Comparison of ENCODE assay signal across 8 mouse cellular contexts in genomic region chr11:96735908-96736307, GRCm38 (mm10). TPM values are rescaled to one million over a fixed set of nuclear protein-coding genes. Genes with fewer than 3 reads are reported as not detected.
A peak's percentile ranks its signal among the peaks of the same experiment; 100 is the strongest.
DNase-seq lines count a peak whose midpoint lies in the region; ATAC-seq and TF ChIP-seq lines count a peak whose summit lies in the region.

No protein-coding gene starts in this region.

- peaks cover 12% of the 10 kb centered on the region; the same call in 1 of the 2 replicates for H3K27me3 ChIP-seq in forebrain, embryonic 14.5 days (replicated peaks; ENCODE audit: control insufficient read depth, insufficient read depth, low read length)
- no peaks in the 10 kb centered on the region for H3K27me3 ChIP-seq in hindbrain, embryonic 14.5 days (ENCODE audit: control insufficient read depth, insufficient read depth, low read length)

- peak overlapping the region; percentile 45 for H3K4me2 ChIP-seq in forebrain, embryonic 14.5 days (ENCODE audit: low read length)
- H3K4me2 ChIP-seq in hindbrain, embryonic 14.5 days (replicated peaks): peak overlapping the region; percentile 51

- no peaks in the 10 kb centered on the region for H3K36me3 ChIP-seq in ES-E14 (ENCODE audit: control insufficient read depth, insufficient read depth, low read length, poor library complexity, severe bottlenecking)
- H3K36me3 ChIP-seq in forebrain, embryonic 14.5 days (ENCODE audit: control insufficient read depth, insufficient read depth, low read length): no peaks in the 10 kb centered on the region
- H3K36me3 ChIP-seq in hindbrain, embryonic 14.5 days (replicated peaks; ENCODE audit: control insufficient read depth, insufficient read depth): no peaks in the 10 kb centered on the region

- DNase-seq in ES-E14 (ENCODE audit: low read depth, low spot score): peak; percentile 65
- DNase-seq in cerebellum, adult 11-12 months: peak; percentile 81
- peak; percentile 87 for DNase-seq in forebrain, embryonic 14.5 days (ENCODE audit: low spot score)
- peak; percentile 79 for DNase-seq in hindbrain, embryonic 14.5 days (ENCODE audit: low spot score)
- peak; percentile 59 to 60 for DNase-seq in left cerebral cortex, adult 18-20 months (ENCODE audit: low spot score in 2 of 2)
- DNase-seq in lung, postnatal 14 days: peak; percentile 47
- DNase-seq in right cerebral cortex, adult 2 months (ENCODE audit: low spot score in 2 of 2): peak; percentile 62 to 70

- peak overlapping the region; percentile 39; the same call in 1 of the 2 replicates for H3K9ac ChIP-seq in ES-E14 (ENCODE audit: insufficient read depth, low read depth, low read length, poor library complexity, severe bottlenecking)
- peak overlapping the region; percentile 17; the same call in 1 of the 2 replicates for H3K9ac ChIP-seq in forebrain, embryonic 14.5 days (ENCODE audit: low read length)
- H3K9ac ChIP-seq in hindbrain, embryonic 14.5 days: peak overlapping the region; percentile 18

- H3K9me3 ChIP-seq in ES-E14 (ENCODE audit: control insufficient read depth, insufficient read depth, low read depth, low read length): no peaks in the 10 kb centered on the region
- no peaks in the 10 kb centered on the region for H3K9me3 ChIP-seq in forebrain, embryonic 14.5 days (replicated peaks; ENCODE audit: control insufficient read depth, low read length)
- no peaks in the 10 kb centered on the region for H3K9me3 ChIP-seq in hindbrain, embryonic 14.5 days (ENCODE audit: control insufficient read depth, low read length)

- peaks cover under 1 to 4% of the 10 kb centered on the region in 2 experiments; a peak in 1 of 4 replicates for H3K4me1 ChIP-seq in ES-E14 (ENCODE audit: control insufficient read depth in 2 of 2, insufficient read depth in 2 of 2, low read length in 2 of 2, poor library complexity in 1 of 2)
- H3K4me1 ChIP-seq in forebrain, embryonic 14.5 days (ENCODE audit: control insufficient read depth, insufficient read depth, low read length): peaks cover 2% of the 10 kb centered on the region
- H3K4me1 ChIP-seq in hindbrain, embryonic 14.5 days (replicated peaks; ENCODE audit: control insufficient read depth, insufficient read depth, low read length): peaks cover 50% of the 10 kb centered on the region

- 1% methylated on average over 19 of the region's 19 CpGs for WGBS in forebrain, embryonic 14.5 days
- 1% methylated on average over 19 of the region's 19 CpGs for WGBS in hindbrain, embryonic 14.5 days

- ATAC-seq in forebrain, embryonic 14.5 days: peak; percentile 85
- peak; percentile 72; the same call in 1 of the 2 replicates for ATAC-seq in hindbrain, embryonic 14.5 days (ENCODE audit: low FRiP score)
- no peak for ATAC-seq in CD4-positive, CD25-positive, alpha-beta regulatory T cell, adult 4 months

- in situ Hi-C loops in ES-E14 (cut with MboI; ENCODE audit: low sequenced_read_pairs in 2 of 2, unreplicated experiment in 2 of 2): no loop called here

- H3K4me3 ChIP-seq in ES-E14 (ENCODE audit: insufficient read depth in 1 of 2, low read depth in 1 of 2, low read length in 2 of 2, poor library complexity in 1 of 2, severe bottlenecking in 1 of 2): peak overlapping the region; percentile 30 to 56; a peak in 3 of 4 replicates
- peak overlapping the region; percentile 10; the same call in 1 of the 2 replicates for H3K4me3 ChIP-seq in forebrain, embryonic 14.5 days (ENCODE audit: low read depth, low read length)
- H3K4me3 ChIP-seq in hindbrain, embryonic 14.5 days (replicated peaks; ENCODE audit: low read length): peak overlapping the region; percentile 20; the same call in 1 of the 2 replicates

- H3K27ac ChIP-seq in ES-E14 (ENCODE audit: insufficient read depth, low read depth, low read length, poor library complexity, severe bottlenecking): no peak overlapping the region
- no peak overlapping the region for H3K27ac ChIP-seq in forebrain, embryonic 14.5 days (ENCODE audit: low read depth, low read length)
- H3K27ac ChIP-seq in hindbrain, embryonic 14.5 days: peak overlapping the region; percentile 86

TF ChIP-seq in ES-E14, 5 proteins besides CTCF, POLR2A, EP300 and RAD21:
- peak; percentile 7; the same call in 1 of the 2 replicates for TF ChIP-seq ZC3H11A (IDR thresholded peaks at IDR 0.05; ENCODE audit: borderline replicate concordance, low read depth, low read length)
- TF ChIP-seq ZNF384 (IDR thresholded peaks at IDR 0.05; ENCODE audit: low read depth, low read length): no peak
TF ChIP-seq in ES-E14: peak in this region for 1.

RNA-seq across cellular contexts. Expression of gene Snx11, which starts 41.5 kb away (rescaled TPM):
- 55.6 and 57.6 TPM in 2 replicates for total RNA-seq in ES-E14 (2012; rRNA removed)
- 17.6 and 21.6 TPM in 2 replicates for polyA plus RNA-seq in forebrain, embryonic 14.5 days (2014; fragmentation: Nextera tagmentation; extraction: Ambion mirVana)
- 37.9 and 42.5 TPM in 2 replicates for polyA plus RNA-seq in hindbrain, embryonic 14.5 days (2014; fragmentation: Nextera tagmentation; extraction: Ambion mirVana)
- total RNA-seq in left cerebral cortex, adult 18-20 months (2021): 10 to 100 TPM; 48.8 to 48.9 TPM
- polyA plus RNA-seq in CD4-positive, CD25-positive, alpha-beta regulatory T cell, adult 4 months (2017; shearing (Covaris generic)): 10 to 100 TPM; 11.7 to 21.8 TPM

RNA-seq across cellular contexts. Expression of gene Cbx1, which starts 53.0 kb away (rescaled TPM):
- 112 and 153 TPM in 2 replicates for total RNA-seq in ES-E14 (2012; rRNA removed)
- 94.8 and 99.7 TPM in 2 replicates for polyA plus RNA-seq in forebrain, embryonic 14.5 days (2014; fragmentation: Nextera tagmentation; extraction: Ambion mirVana)
- 52.5 and 57.7 TPM in 2 replicates for polyA plus RNA-seq in hindbrain, embryonic 14.5 days (2014; fragmentation: Nextera tagmentation; extraction: Ambion mirVana)
- 10 to 100 TPM; 40.8 to 43.3 TPM for total RNA-seq in left cerebral cortex, adult 18-20 months (2021)
- 10 to 100 TPM; 50.8 to 52.7 TPM for polyA plus RNA-seq in CD4-positive, CD25-positive, alpha-beta regulatory T cell, adult 4 months (2017; shearing (Covaris generic))
